Mouse (Mus musculus) midbrain, embryonic 14.5 days (tissue): ENCODE measurements at regions not wholly inside any gene's neighbourhood (a gene's known extent, or its start where the extent isn't known, plus 50 kb on each side); places are given as distances from the start of the nearest gene placed in this dataset.
A peak's percentile ranks its signal among the peaks of the same experiment; 100 is the strongest.

Experiments
- ATAC-seq: fragments of 200-750 bp; cut with Nextera tagmentation; 2 replicates; pipeline ENCODE4 v1.8.0; 2017; ENCODE audit warnings: moderate number of reproducible peaks, moderate library complexity; ENCODE audit not compliant: low FRiP score, low TSS enrichment
- DNase-seq: peaks from one replicate; pipeline ENCODE4 v3.0.0-alpha.2; 2015
- H3K27ac ChIP-seq: fragments of 300-500 bp; sonication (generic); replicated peaks from 2 replicates; pipeline ENCODE4 v1.5.1; 2014; ENCODE audit warnings: mild to moderate bottlenecking, low read depth, low read length, moderate library complexity
- H3K27me3 ChIP-seq: fragments of 300-500 bp; sonication (generic); 2 replicates; pipeline ENCODE4 v1.6.1; 2014; ENCODE audit warnings: low read length, control low read depth, mixed read lengths; ENCODE audit not compliant: control insufficient read depth, insufficient read depth
- H3K36me3 ChIP-seq: fragments of 300-500 bp; sonication (generic); 2 replicates; pipeline ENCODE4 v1.6.1; 2014; ENCODE audit warnings: low read length, control low read depth; ENCODE audit not compliant: control insufficient read depth, insufficient read depth
- H3K4me1 ChIP-seq: fragments of 300-500 bp; sonication (generic); 2 replicates; pipeline ENCODE4 v1.6.1; 2014; ENCODE audit warnings: mild to moderate bottlenecking, antibody characterized with exemption, low read length, control low read depth; ENCODE audit not compliant: control insufficient read depth, insufficient read depth
- H3K4me2 ChIP-seq: fragments of 300-500 bp; sonication (generic); 2 replicates; pipeline ENCODE4 v1.6.1; 2014; ENCODE audit warnings: mild to moderate bottlenecking, low read length, moderate library complexity
- H3K4me3 ChIP-seq: fragments of 300-500 bp; sonication (generic); replicated peaks from 2 replicates; pipeline ENCODE4 v1.5.1; 2014; ENCODE audit warnings: low read depth, low read length
- H3K9ac ChIP-seq: fragments of 300-500 bp; sonication (generic); replicated peaks from 2 replicates; pipeline ENCODE4 v1.6.1; 2014; ENCODE audit warnings: mild to moderate bottlenecking, low read length, moderate library complexity
- H3K9me3 ChIP-seq: fragments of 300-500 bp; sonication (generic); 2 replicates; pipeline ENCODE4 v1.6.1; 2016; ENCODE audit warnings: low read length, control low read depth, mixed read lengths; ENCODE audit not compliant: control insufficient read depth
- WGBS: fragments of 180-500 bp; shearing (Covaris S2); extraction: QIAGEN DNeasy Blood & Tissue Kit; methylation state at CpG from one replicate; pipeline ENCODE4 v1.1.7; 2014; 5-methylcytosine and 5-hydroxymethylcytosine counted together

DNA sequence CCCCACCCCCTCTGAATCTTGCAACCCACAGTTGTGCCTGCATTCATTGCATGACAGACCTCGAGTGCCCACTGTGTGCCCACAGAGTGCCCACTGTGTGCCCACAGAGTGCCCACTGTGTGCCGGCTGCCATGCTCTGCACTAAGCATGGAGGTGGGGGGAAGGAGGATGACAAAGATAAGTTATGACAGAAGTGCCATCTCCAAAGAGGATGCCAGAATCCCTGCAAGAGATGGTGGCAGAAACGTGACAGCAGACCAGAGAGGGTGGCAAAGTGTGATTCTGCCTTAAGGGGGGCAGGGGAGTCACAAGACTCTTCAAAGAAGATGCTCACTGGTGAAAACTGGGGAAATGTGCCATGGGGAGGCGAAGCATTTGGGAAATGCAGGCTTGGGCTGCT is 427.8 kb downstream of the Cd83 start:
- Histone ChIP-seq H3K4me2 (no peak overlapping the region), H3K36me3 (no peaks in the 10 kb centered on the region), H3K27me3 (peaks cover 12% of the 10 kb centered on the region; the same call in 1 of the 2 replicates), H3K4me1 (peaks cover 6% of the 10 kb centered on the region), H3K4me3 (no peak overlapping the region), H3K9me3 (no peaks in the 10 kb centered on the region), H3K9ac (no peak overlapping the region), H3K27ac (no peak overlapping the region)
- WGBS = 76% methylated on average over 4 of the region's 4 CpGs
- ATAC-seq = no peak
- no peak for DNase-seq

- Histone ChIP-seq H3K4me1 (peaks cover 6% of the 10 kb centered on the region), H3K36me3 (no peaks in the 10 kb centered on the region), H3K4me3 (no peak overlapping the region), H3K9me3 (no peaks in the 10 kb centered on the region), H3K9ac (no peak overlapping the region), H3K27ac (no peak overlapping the region), H3K4me2 (no peak overlapping the region), H3K27me3 (peaks cover 7% of the 10 kb centered on the region; the same call in 1 of the 2 replicates)
- ATAC-seq (no peak), DNase-seq (no peak)
- WGBS = 47% methylated on average over 11 of the region's 11 CpGs
Measured at GRCm38 (mm10) chr13:44212936-44213335, 428.4 kb downstream of the Cd83 start.

DNA sequence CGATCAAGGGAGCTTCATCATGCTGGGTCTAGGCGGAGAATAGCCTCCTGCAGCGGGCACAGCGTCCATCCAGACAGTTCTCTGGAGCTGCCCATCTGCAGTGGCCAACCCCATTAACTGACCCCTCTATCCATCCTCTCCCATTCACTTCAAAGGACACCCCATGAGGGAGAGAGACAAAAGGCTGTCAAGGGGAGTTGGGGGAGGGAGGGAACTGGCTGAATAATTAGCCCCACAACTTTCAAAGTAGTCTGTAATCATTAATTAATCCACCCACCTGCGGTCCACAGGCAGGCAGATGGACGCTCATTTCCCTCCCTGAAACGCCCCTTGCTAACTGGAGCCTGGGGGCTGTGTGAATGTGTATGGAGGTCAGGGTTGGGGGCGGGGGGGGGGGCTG is 433.7 kb downstream of the Cd83 start:
- Histone ChIP-seq H3K27ac (no peak overlapping the region), H3K27me3 (no peaks in the 10 kb centered on the region; the same call in 1 of the 2 replicates), H3K4me3 (no peak overlapping the region), H3K36me3 (no peaks in the 10 kb centered on the region), H3K9me3 (no peaks in the 10 kb centered on the region), H3K4me2 (no peak overlapping the region), H3K9ac (no peak overlapping the region), H3K4me1 (peaks cover 10% of the 10 kb centered on the region; the same call in 1 of the 2 replicates)
- DNase-seq = no peak
- 16% methylated on average over 8 of the region's 8 CpGs for WGBS
- no peak for ATAC-seq

DNA sequence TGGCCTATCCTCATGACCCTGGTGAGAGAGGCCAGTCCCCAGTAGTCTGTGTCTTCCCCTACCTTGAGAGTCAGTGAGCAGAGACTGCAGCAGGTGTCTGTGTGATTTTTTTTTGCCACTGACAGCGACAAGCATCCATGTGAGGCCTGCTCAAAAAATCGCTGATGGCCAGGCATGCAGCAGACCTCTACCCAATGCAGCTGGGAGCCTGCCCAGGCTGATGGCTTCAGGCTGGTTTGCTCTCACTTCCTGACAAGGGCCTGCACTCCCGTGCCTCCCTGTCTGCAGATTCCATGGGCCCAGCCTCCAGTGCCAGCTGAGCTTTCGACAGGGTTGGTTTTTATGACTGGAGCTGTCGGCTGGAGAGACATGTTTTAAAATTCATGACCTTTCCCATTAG is 437.1 kb downstream of the Cd83 start:
- no peak overlapping the region; the same call in 1 of the 2 replicates for H3K27ac ChIP-seq

DNA sequence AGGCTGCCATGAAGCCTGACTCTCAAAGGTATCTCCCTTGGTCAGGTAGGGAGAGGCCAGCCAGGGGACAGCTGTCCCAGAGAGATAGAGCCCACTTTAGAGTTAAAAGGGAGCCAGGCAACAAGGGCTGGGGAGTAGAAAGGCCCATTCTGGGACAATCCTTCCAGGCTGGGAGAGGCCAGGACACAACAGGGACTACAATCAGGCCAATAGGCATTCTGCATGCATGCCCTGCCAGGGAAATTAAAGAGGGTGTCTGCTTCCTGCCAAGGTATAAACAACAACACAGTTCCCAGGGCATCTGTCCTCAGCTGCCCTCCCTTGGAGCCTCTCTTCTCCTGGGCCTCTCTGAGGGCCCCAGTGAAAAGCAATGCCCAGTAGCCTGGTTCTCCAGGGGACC is 437.8 kb downstream of the Cd83 start:
- no peak overlapping the region for H3K27ac ChIP-seq
- no peaks in the 10 kb centered on the region; the same call in 1 of the 2 replicates for H3K9me3 ChIP-seq
- H3K36me3 ChIP-seq = no peaks in the 10 kb centered on the region
- H3K4me2 ChIP-seq = no peak overlapping the region
- no peak overlapping the region for H3K9ac ChIP-seq
- peaks cover 3% of the 10 kb centered on the region; the same call in 1 of the 2 replicates for H3K27me3 ChIP-seq
- DNase-seq (no peak), ATAC-seq (no peak)
- H3K4me3 ChIP-seq = no peak overlapping the region
- peaks cover 10% of the 10 kb centered on the region; the same call in 1 of the 2 replicates for H3K4me1 ChIP-seq

More for the DNA sequence above, 437.1 kb downstream of the Cd83 start:
- Histone ChIP-seq H3K9ac (no peak overlapping the region), H3K4me2 (no peak overlapping the region), H3K4me3 (no peak overlapping the region), H3K4me1 (peaks cover 10% of the 10 kb centered on the region; the same call in 1 of the 2 replicates), H3K36me3 (no peaks in the 10 kb centered on the region), H3K9me3 (no peaks in the 10 kb centered on the region; the same call in 1 of the 2 replicates), H3K27me3 (peaks cover 3% of the 10 kb centered on the region; the same call in 1 of the 2 replicates)
- DNase-seq (no peak), ATAC-seq (no peak)
- 26% methylated on average over 5 of the region's 5 CpGs for whole genome bisulfite sequencing

GRCm38 (mm10) chr13:44227706-44228459 is 443.3 kb downstream of the Cd83 start:
- ATAC-seq = no peak
- Histone ChIP-seq H3K27me3 (0 out of 2 replicates have a peak, but pooled peaks cover 3% of the 10 kb centered on the region), H3K9ac (no peak overlapping the region), H3K9me3 (no peaks in the 10 kb centered on the region; the same call in 1 of the 2 replicates), H3K36me3 (no peaks in the 10 kb centered on the region), H3K4me2 (no peak overlapping the region; the same call in 1 of the 2 replicates), H3K4me1 (peaks cover 30% of the 10 kb centered on the region), H3K27ac (no peak overlapping the region), H3K4me3 (no peak overlapping the region)
- WGBS = 53% methylated on average over 14 of the region's 14 CpGs
- peak; percentile 20 for DNase-seq

- ATAC-seq = no peak
- peaks cover 30% of the 10 kb centered on the region for H3K4me1 ChIP-seq
- H3K27me3 ChIP-seq = 0 out of 2 replicates have a peak, but pooled peaks cover 3% of the 10 kb centered on the region
- no peak overlapping the region for H3K27ac ChIP-seq
- H3K9me3 ChIP-seq = no peaks in the 10 kb centered on the region; the same call in 1 of the 2 replicates
- 6% methylated on average over 16 of the region's 16 CpGs for WGBS
- peak; percentile 68 for DNase-seq
- no peaks in the 10 kb centered on the region for H3K36me3 ChIP-seq
- no peak overlapping the region for H3K4me3 ChIP-seq
- H3K4me2 ChIP-seq = peak overlapping the region; percentile 1; the same call in 1 of the 2 replicates
- H3K9ac ChIP-seq = no peak overlapping the region
Measured at GRCm38 (mm10) chr13:44228540-44229135, 444.1 kb downstream of the Cd83 start.

DNA sequence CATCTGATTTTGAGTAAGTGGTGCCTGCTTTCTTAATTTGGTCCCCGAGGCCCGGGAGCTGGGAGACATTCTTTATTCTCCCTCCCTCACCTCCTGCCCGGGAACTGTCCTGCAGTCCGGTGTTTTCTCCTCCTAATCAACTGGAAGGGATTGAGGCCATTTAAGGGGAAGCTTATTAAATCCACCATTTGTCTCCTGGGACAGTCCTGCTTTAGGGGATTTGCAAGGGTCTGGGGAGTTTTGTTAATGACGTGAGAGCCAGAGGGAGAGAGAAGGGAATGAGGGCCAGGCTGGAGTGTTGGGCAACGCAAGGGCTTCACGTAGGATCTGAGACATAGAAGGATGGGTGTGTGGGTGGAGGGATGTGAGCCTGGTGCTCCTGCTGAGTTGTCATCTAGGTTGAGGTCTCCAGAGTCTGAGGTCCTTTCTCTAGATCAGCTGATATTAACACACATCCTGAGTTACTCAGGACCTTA is 444.6 kb downstream of the Cd83 start:
- H3K4me3 ChIP-seq = no peak overlapping the region
- ATAC-seq (no peak), DNase-seq (peak; percentile 55)
- H3K36me3 ChIP-seq = no peaks in the 10 kb centered on the region
- WGBS = 3% methylated on average over 7 of the region's 7 CpGs
- peaks cover 30% of the 10 kb centered on the region for H3K4me1 ChIP-seq
- H3K9me3 ChIP-seq = no peaks in the 10 kb centered on the region; the same call in 1 of the 2 replicates
- H3K27ac ChIP-seq = no peak overlapping the region
- H3K27me3 ChIP-seq = 0 out of 2 replicates have a peak, but pooled peaks cover 3% of the 10 kb centered on the region
- H3K4me2 ChIP-seq = peak overlapping the region; percentile 1; the same call in 1 of the 2 replicates
- H3K9ac ChIP-seq = no peak overlapping the region
